Mouse (Mus musculus) heart, adult 2 months (tissue): ENCODE results near the gene Fgfr2. TPM values are rescaled to one million over a fixed set of nuclear protein-coding genes. Genes with fewer than 3 reads are reported as not detected.

ENCODE experiments used
- DNase-seq, 2 experiments: peaks; one replicate each; pipeline ENCODE4 v3.0.0; 2021
- H3K27ac ChIP-seq: fragments of 200-600 bp; 2 replicates; pipeline ENCODE4 v1.8.1; 2022
- H3K27me3 ChIP-seq: fragments of 200-500 bp; 2 replicates; pipeline ENCODE4 v1.6.1; 2012; ENCODE audit warnings: mild to moderate bottlenecking, low read length, inconsistent platforms, mixed read lengths; ENCODE audit not compliant: control insufficient read depth, insufficient read depth
- H3K36me3 ChIP-seq: fragments of 200-500 bp; 2 replicates; pipeline ENCODE4 v1.6.1; 2012; ENCODE audit warnings: low read length, inconsistent platforms; ENCODE audit not compliant: control insufficient read depth, insufficient read depth
- H3K4me1 ChIP-seq: fragments of 200-500 bp; 2 replicates; pipeline ENCODE4 v1.6.1; 2011; ENCODE audit warnings: low read length; ENCODE audit not compliant: control insufficient read depth, insufficient read depth
- H3K4me3 ChIP-seq: fragments of 200-600 bp; 2 replicates; pipeline ENCODE4 v1.8.1; 2022
- H3K79me2 ChIP-seq: fragments of 200-500 bp; replicated peaks from 2 replicates; pipeline ENCODE4 v1.6.1; 2012; ENCODE audit warnings: mild to moderate bottlenecking, inconsistent platforms, low read length, moderate library complexity, mixed read lengths; ENCODE audit not compliant: control insufficient read depth, insufficient read depth
- H3K9ac ChIP-seq: fragments of 200-500 bp; 2 replicates; pipeline ENCODE4 v1.6.1; 2012; ENCODE audit warnings: low read depth, mild to moderate bottlenecking, control low read depth, inconsistent platforms, low read length, mixed read lengths
- CTCF ChIP-seq: fragments of 200-600 bp; IDR thresholded peaks from 2 replicates; pipeline ENCODE4 v1.8.1; 2022; ENCODE audit warnings: antibody characterized with exemption, mild to moderate bottlenecking, moderate library complexity
- EP300 ChIP-seq: fragments of 200-500 bp; IDR thresholded peaks from 2 replicates; pipeline ENCODE4 v1.6.1; 2011; ENCODE audit warnings: low read depth, low read length, control low read depth; ENCODE audit not compliant: insufficient read depth
- POLR2A ChIP-seq: fragments of 200-500 bp; IDR thresholded peaks from 2 replicates; pipeline ENCODE4 v1.6.1; 2011; ENCODE audit warnings: mild to moderate bottlenecking, low read depth, low read length, control low read depth; ENCODE audit not compliant: insufficient read depth
- WGBS: fragments of 180-500 bp; shearing (Covaris S2); methylation state at CpG from one replicate; pipeline ENCODE4 v1.1.7; 2018; 5-methylcytosine and 5-hydroxymethylcytosine counted together
- intact Hi-C: fragments of 180-260 bp; cut with DNase I; formaldehyde crosslinking; loops from one replicate; pipeline ENCODE4 v1.15.1; 2025
- polyA plus RNA-seq: library from polyadenylated mRNA; depleted of rRNA; stranded (reverse); fragments of >200 nt; gene quantifications from 2 replicates; pipeline ENCODE4 v1.2.3, GENCODE M21; 2012
- total RNA-seq, 2 experiments: library from RNA; stranded (reverse); gene quantifications; 2 replicates each; pipeline ENCODE4 v1.2.3; 2021

Fgfr2 gene
- total and polyA plus RNA-seq, 3 experiments = 1.1 to 2.0 (median 1.3) TPM

DNA sequence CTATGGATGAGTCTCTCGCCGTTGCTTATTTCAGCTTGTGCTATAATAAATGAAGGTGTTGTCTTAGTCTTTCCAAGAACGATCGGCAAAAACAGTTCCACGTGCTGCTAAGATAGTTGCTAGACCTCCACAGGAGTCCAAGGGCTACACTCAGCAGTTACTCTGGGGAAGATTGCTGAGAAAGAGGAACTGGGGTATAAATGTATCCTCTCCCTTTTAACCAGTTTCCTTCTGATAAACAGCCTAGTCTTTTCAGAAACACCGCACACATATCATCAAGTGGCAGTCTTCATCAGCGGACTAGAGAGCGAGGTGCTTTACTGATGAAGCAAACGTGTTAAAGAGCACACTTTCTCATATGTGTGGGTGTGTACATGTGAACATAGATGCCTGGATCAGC is 256.8 kb downstream of the Fgfr2 start:
- Histone ChIP-seq H3K9ac (no peak overlapping the region), H3K36me3 (no peaks in the 10 kb centered on the region), H3K79me2 (peaks cover 3% of the 10 kb centered on the region), H3K4me1 (no peaks in the 10 kb centered on the region; the same call in 1 of the 2 replicates), H3K27me3 (no peaks in the 10 kb centered on the region), H3K27ac (no peak overlapping the region), H3K4me3 (no peak overlapping the region)
- intact Hi-C loops = no loop called here
- DNase-seq = no peak
- 88% methylated on average over 9 of the region's 9 CpGs for WGBS
- TF ChIP-seq EP300 (no peak), POLR2A (no peak), CTCF (no peak)

DNA sequence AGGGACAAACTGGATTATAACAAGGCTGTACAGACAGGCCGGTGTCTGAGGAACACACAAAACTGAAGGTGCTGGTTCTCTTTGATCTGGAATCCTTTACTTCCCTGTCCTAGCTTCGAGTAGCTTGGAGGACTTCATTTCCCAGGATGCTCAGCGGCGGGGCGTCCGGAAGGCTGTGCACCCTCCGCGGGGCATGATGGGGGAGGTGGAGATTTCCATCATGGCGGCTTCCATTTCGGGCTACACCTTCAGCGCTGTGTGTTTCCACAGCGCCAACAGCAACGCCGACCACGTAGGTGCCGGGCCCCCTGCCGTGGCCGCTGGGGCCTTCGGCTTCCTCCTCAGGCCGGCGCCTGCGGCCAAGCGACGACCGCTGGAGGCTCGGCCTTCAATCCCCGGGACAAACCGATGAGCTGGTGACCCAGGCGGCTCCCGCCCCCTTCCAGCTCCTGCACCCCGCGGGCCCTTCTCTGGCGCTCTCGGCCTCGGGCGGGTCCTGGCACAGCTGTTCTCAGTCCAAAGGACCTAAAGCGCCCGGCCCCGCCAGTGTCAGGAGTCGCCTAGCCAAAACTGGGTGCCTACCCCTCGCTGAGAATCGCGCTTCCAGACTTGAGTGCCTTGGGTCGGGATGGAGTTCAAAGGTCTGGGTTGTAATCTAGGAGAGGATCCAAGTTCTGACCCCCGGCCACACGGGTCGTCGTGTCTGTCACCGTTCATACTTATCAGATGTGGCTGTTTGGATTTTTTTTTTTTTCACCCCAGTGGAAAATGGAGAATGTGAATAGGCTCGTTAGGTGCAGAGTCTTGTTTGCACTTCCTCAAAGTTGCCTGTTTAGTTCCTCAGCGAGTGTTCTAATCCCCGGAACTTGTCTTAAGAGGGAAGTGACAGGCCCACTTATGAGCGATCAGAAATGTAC is 263.9 kb downstream of the Fgfr2 start, which contains the start of gene Abraxas2:
Gene Abraxas2 (plus strand): TSS at position 184 of the 917 bp plus-strand sequence.
- H3K27me3 ChIP-seq = no peaks in the 10 kb centered on the region
- H3K4me1 ChIP-seq = no peaks in the 10 kb centered on the region; the same call in 1 of the 2 replicates
- peak; percentile 91 to 93 for DNase-seq
- H3K27ac ChIP-seq = peak within 1 kb of the TSS; percentile 83
- peak within 1 kb of the TSS; percentile 82 for H3K4me3 ChIP-seq
- WGBS = under 1% methylated on average over 53 of the region's 53 CpGs
- intact Hi-C loops = loop anchor here (10.0 kb wide), 1 partner anchor 266 kb away; the partner anchor contains the start of genes Ctbp2 and Fgfr2
- peak within 1 kb of the TSS; percentile 79 for H3K9ac ChIP-seq
- peaks cover 5% of the 10 kb centered on the region for H3K79me2 ChIP-seq
- H3K36me3 ChIP-seq = peaks cover 4% of the 10 kb centered on the region; the same call in 1 of the 2 replicates
- TF ChIP-seq POLR2A = peak; percentile 63
- no peak for TF ChIP-seq CTCF
- TF ChIP-seq EP300 = 0 out of 2 replicates have a peak, but pooled peaks have one; percentile 24

DNA sequence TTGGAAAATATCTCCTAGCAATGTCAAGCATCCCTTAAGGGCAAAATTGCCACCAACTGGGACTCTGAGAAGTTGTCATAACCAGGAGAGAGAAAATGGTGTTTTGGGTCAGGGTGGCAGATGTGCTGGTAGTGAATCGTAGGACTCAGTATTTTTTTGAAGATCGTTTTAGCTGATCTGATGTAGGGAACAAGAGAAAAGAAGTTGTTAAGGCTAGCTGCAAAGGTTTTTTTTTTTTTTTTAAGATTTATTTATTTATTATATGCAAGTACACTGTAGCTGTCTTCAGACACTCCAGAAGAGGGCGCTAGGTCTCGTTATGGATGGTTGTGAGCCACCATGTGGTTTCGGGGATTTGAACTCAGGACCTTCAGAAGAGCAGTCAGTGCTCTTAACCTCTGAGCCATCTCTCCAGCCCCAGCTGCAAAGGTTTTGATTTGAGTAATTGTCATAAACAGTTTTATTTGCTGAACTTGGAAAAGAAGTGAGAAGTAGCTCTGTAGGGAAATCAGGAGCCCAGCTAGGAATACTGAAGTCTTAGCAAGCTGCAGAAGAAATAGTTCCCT is 265.0 kb downstream of the Fgfr2 start:
- TF ChIP-seq EP300 (no peak), POLR2A (no peak), CTCF (peak; percentile 48)
- Histone ChIP-seq H3K27ac (no peak overlapping the region), H3K27me3 (no peaks in the 10 kb centered on the region), H3K79me2 (peaks cover 2% of the 10 kb centered on the region; the same call in 1 of the 2 replicates), H3K36me3 (peaks cover 4% of the 10 kb centered on the region; the same call in 1 of the 2 replicates), H3K4me1 (no peaks in the 10 kb centered on the region; the same call in 1 of the 2 replicates), H3K9ac (no peak overlapping the region), H3K4me3 (no peak overlapping the region)
- WGBS = 61% methylated on average over 5 of the region's 5 CpGs
- intact Hi-C loops = loop anchor here (10.0 kb wide), 1 partner anchor 267 kb away; the partner anchor contains the start of genes Ctbp2 and Fgfr2
- DNase-seq = no peak

DNA sequence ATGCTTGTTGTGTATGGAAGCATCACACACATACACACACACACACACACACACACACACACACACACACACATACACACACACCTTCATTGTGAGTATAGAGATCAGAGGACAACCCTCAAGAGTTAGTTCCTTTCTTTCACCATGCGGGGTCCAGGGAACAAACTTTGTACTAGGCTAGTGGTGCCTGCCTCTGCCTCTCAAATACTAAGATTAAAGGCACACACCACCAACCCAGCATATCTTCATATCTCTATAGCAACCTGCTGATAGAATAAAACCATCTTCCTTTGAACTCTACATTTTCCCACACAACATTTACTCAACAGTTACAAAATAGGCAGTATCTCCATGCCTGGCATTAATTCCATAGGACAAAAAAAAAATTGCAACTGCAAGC is 267.1 kb downstream of the Fgfr2 start:
- no peaks in the 10 kb centered on the region for H3K79me2 ChIP-seq
- peaks cover 4% of the 10 kb centered on the region; the same call in 1 of the 2 replicates for H3K36me3 ChIP-seq
- TF ChIP-seq EP300 (no peak), CTCF (no peak), POLR2A (no peak)
- DNase-seq = no peak
- 81% methylated on average over 1 of the region's 1 CpGs for WGBS
- intact Hi-C loops = loop anchor here (10.0 kb wide), 1 partner anchor 269 kb away; the partner anchor contains the start of genes Ctbp2 and Fgfr2
- H3K27me3 ChIP-seq = no peaks in the 10 kb centered on the region
- no peak overlapping the region for H3K9ac ChIP-seq
- H3K4me1 ChIP-seq = peaks cover 1% of the 10 kb centered on the region; the same call in 1 of the 2 replicates
- no peak overlapping the region for H3K4me3 ChIP-seq
- no peak overlapping the region for H3K27ac ChIP-seq

DNA sequence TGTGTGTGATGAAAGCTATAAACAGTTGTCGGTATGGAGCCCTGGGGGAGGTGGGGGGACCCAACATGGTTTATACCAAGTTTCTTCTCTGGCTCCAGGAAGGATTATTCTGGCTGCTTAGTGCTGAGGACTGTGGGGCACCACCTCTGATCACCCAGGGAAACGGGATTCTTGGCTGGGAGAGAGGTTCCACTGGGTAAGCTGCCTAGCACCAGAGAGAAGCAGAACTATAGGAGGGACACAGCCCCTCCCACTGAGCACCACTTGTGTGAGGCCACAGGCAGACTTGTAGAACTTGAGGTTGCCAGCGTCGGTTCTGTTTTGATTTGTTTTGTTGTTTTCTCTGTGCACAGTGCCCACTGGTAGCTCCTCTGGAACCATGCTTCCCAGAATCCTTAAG is 269.2 kb downstream of the Fgfr2 start:
- Histone ChIP-seq H3K36me3 (no peaks in the 10 kb centered on the region), H3K4me1 (peaks cover 1% of the 10 kb centered on the region; the same call in 1 of the 2 replicates), H3K79me2 (no peaks in the 10 kb centered on the region), H3K27me3 (no peaks in the 10 kb centered on the region), H3K27ac (no peak overlapping the region), H3K9ac (no peak overlapping the region), H3K4me3 (no peak overlapping the region)
- DNase-seq = no peak
- WGBS = 73% methylated on average over 4 of the region's 4 CpGs
- TF ChIP-seq POLR2A (no peak), CTCF (no peak), EP300 (no peak)
- intact Hi-C loops = loop anchor here (2.0 to 10.0 kb wide), 3 partner anchors 41 to 271 kb away; partner anchors contain the start of genes Ctbp2, Fam53b, Fgfr2 and Zranb1
